Comparison of ENCODE assay signal across 22 mouse cellular contexts in the genomic region with DNA sequence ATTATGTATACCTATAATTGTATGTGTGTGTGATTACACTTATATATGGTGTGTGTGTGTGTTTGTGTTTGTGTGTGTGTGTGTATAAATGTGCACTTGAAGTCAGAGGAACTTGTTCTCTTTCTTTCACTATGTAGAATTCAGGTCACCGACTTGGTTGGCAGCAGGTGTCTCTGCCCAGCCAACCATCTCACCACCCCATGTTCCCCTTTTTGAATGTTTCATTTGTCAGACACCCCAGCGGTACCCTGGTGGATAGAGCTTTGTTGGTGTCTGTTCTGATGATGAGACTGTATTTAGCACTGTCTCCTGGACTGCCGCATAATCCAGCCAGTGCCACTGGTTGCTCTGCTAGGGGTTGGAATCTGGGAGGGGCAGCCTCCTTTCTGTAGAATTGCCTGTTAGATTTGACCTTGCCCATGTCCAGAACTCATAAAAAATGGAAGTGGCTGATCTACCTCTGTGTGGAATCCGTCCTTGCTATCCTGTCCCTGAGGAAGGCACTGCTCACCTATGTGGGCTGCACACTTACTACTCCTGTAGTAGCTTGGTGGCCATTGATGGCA. TPM values are rescaled to one million over a fixed set of nuclear protein-coding genes. Genes with fewer than 3 reads are reported as not detected.
DNase-seq lines count a peak whose midpoint lies in the region; ATAC-seq and TF ChIP-seq lines count a peak whose summit lies in the region.
"Had no signal": no experiment of that assay in that cellular context is flagged by ENCODE, and none has a peak within 500 bp of the region (broad histone marks: within the 10 kb centered on the region; RNA-seq: fewer than 3 reads in every experiment).

No protein-coding gene starts in this region.

- H3K4me1 ChIP-seq in E14TG2a.4 (replicated peaks; ENCODE audit: low read depth, low read length), result peaks cover 85% of the 10 kb centered on the region

- peaks cover 84% of the 10 kb centered on the region for H3K36me3 ChIP-seq in E14TG2a.4 (ENCODE audit: insufficient read depth, low read length)
- H3K36me3 ChIP-seq in splenic B cell, adult 2 months (ENCODE audit: control insufficient read depth, insufficient read depth, low read length, poor library complexity, severe bottlenecking), result no peaks in the 10 kb centered on the region
- H3K36me3 ChIP-seq: embryonic facial prominence, embryonic 15.5 days; forebrain, embryonic 10.5 days; hindbrain, embryonic 13.5 days; intestine, embryonic 15.5 days had no signal

- TF ChIP-seq CTCF in E14TG2a.4 (conservative IDR thresholded peaks at IDR 0.05; ENCODE audit: low read length), result no peak

- H3K4me3 ChIP-seq in E14TG2a.4 (replicated peaks; ENCODE audit: low read length), result 0 out of 2 replicates have a peak overlapping the region, but pooled peaks have one; percentile 8
- H3K4me3 ChIP-seq: embryonic facial prominence, embryonic 15.5 days; erythroblast, embryonic 14.5 days; forebrain, embryonic 10.5 days; hindbrain, embryonic 13.5 days; intestine, embryonic 15.5 days had no signal

- DNase-seq in A20 (ENCODE audit: low read depth, low spot score), result peak; percentile 86
- peak; percentile 33 for DNase-seq in splenic B cell, adult 2 months (ENCODE audit: low read depth, low spot score)
- DNase-seq in adrenal gland, postnatal 36 days, result no peak
- no peak for DNase-seq in lung, postnatal 25 days (ENCODE audit: low spot score)
- DNase-seq: adrenal gland, adult 2 months; adrenal gland, postnatal 25 days; cerebellum, adult 2 months; cerebellum, postnatal 10 days; embryo, embryonic 11 days; gastrocnemius, postnatal 36 days; heart, adult 11 months; heart, postnatal 10 days; heart, postnatal 4 days had no signal

- H3K27me3 ChIP-seq in E14TG2a.4 (ENCODE audit: insufficient read depth, low read length), result no peaks in the 10 kb centered on the region
- H3K27me3 ChIP-seq in splenic B cell, adult 2 months (ENCODE audit: control insufficient read depth, insufficient read depth, low read length, poor library complexity, severe bottlenecking), result no peaks in the 10 kb centered on the region
- H3K27me3 ChIP-seq: embryonic facial prominence, embryonic 15.5 days had no signal

- H3K9me3 ChIP-seq in E14TG2a.4 (ENCODE audit: low read length), result no peaks in the 10 kb centered on the region
- H3K9me3 ChIP-seq: embryonic facial prominence, embryonic 15.5 days; forebrain, embryonic 10.5 days; hindbrain, embryonic 13.5 days; intestine, embryonic 15.5 days had no signal

- ATAC-seq in common myeloid progenitor, adult 5-6 weeks (replicated peaks; ENCODE audit: low read depth, poor library complexity, severe bottlenecking), result 0 out of 2 replicates have a peak, but pooled peaks have one; percentile 39
- ATAC-seq: CD4-positive, CD25-positive, alpha-beta regulatory T cell, adult 4 months; forebrain, embryonic 14.5 days; intestine, embryonic 15.5 days had no signal

RNA-seq across cellular contexts. Expression of a gene that starts 5.8 kb away (rescaled TPM):
- total RNA-seq in common myeloid progenitor, adult 5-6 weeks (2017), result 0.10 and 1.1 TPM in 2 replicates
- total RNA-seq in adrenal gland, postnatal 36 days (2021), result under 1 TPM; 0.83 to 0.89 TPM

Comparison
In these comparisons a context has a peak if more than half of its experiments do, and no peak if none do; other contexts are left out.
1. DNase-seq: peak in A20 (single experiment) and splenic B cell, adult 2 months (single experiment); none in adrenal gland, postnatal 36 days (0 of 2) and lung, postnatal 25 days (single experiment).